Mouse (Mus musculus) inflammation-experienced regulatory T-cells, adult 6 months (primary cell): ENCODE data around the gene Rnf26. TPM values are rescaled to one million over a fixed set of nuclear protein-coding genes. Genes with fewer than 3 reads are reported as not detected.
A peak's percentile ranks its signal among the peaks of the same experiment; 100 is the strongest.

Experiments used
- ATAC-seq: one replicate; pipeline ENCODE4 v1.8.0; 2017
- polyA plus RNA-seq, 3 experiments: library from polyadenylated mRNA; unstranded; fragments of 100-300 nt; shearing (Covaris generic); gene quantifications; one replicate each; pipeline ENCODE4 v1.2.1; 2017

The Rnf26 gene
- polyA plus RNA-seq, 3 experiments from 2014 or later, result 3.9 to 8.2 (median 6.0) TPM

DNA sequence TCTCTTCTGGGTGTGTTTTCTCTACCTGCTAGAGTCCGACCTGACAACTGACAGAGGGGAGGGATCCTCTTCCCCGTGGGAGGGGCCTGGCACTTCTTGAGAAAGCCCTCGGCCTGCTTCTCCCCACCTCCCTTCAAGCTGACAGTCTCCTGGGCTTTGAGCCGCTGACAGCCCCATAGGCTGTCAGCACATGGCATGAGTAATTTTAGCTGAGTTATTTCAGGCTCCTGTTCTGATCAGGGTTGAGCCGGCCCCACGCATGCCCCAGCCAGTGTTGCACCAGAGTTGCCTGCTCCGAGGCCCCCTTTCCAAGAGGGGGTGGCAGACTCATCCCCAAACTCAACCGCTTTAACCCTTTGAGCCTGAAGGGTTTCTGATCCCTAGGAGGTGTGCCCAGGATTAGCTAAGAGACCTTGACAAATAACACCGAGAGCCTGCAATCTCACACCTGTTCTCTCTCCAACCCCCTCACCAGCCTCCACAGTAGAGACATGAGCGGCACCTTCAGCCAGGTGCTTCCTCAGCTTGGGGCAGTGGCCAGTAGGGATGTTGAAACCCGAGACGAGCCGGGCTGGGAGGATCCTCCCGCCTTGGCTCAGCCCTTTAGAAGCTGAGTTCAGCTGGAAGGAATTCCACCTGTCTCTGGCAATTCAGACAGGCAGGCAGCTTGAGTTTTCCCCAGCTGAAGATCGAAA, 25.4 kb downstream of the Rnf26 start:
- no peak for ATAC-seq

GRCm38 (mm10) chr9:44086960-44087359, 26.4 kb downstream of the Rnf26 start:
- ATAC-seq, result no peak

- no peak for ATAC-seq
Measured at GRCm38 (mm10) chr9:44085741-44086665, 27.3 kb downstream of the Rnf26 start.

- no peak for ATAC-seq
Measured at GRCm38 (mm10) chr9:44085276-44085675, 28.0 kb downstream of the Rnf26 start.

DNA sequence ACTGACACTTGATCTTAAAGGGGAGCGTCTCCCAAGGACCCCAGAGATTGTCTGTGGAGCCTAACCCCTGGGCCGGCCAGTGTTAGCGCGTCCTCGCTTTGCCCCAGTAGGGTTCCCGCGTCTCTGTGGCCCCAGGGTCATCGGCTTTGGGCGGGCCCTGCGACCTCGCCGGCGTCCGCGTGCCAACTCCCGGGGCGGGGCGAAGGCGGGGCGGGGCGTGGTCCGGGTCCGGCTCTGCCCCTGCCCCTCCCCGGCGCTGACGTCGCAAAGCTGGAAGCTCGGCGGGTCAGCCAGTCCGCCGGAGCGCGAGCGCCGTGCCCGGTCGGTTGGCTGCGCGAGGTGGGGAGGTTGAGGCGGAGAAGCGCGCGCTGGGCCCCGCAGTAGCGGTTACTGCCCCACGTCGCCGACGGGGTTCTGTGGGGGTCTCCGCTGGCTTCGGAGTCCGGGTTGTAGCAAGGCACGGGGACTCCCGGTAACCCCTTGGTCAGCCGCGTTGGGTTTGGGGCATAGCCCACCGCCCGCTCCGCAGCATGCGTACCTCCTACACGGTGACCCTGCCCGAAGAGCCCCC, 28.6 kb downstream of the Rnf26 start:
- ATAC-seq, result peak; percentile 14

- peak; percentile 17 for ATAC-seq
Measured at GRCm38 (mm10) chr9:44084236-44084635, 29.1 kb downstream of the Rnf26 start.

DNA sequence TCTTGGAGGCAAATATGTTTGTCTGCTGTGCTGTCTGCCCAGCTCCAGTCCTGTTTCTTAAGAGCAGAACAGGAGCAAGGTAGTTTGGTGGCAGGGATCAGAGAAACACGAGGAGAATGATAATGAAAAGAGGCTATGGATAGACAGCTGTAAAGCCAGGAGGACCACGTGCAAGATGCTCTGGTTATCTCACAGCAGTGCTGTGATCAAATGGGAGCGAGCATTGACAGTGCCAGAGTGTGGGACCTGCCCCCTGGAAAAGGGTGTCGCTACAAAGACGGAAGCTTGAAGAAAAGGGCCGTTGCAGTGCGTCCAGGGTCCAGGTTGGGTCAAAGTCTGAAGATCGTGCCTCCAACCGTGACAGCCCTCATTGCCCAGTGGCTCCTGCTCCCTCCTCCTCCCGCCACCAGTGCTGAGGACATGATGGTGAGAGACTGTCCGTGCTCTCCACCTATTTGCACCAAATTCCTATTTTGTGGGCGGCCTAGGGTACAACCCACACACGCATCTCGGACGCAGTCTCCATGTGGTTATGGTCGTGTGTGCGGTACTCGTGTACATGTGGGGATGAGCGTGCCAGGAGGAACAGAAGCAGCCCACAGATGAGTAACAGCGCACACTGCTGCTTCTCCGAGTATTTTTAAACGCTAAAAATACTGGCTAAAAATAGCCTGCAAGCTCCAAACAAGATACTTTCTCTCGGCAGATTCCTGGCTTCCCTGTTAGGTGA, 29.8 kb downstream of the Rnf26 start:
- ATAC-seq, result no peak

- no peak for ATAC-seq
Measured at GRCm38 (mm10) chr9:44082266-44082665, 31.1 kb downstream of the Rnf26 start.

DNA sequence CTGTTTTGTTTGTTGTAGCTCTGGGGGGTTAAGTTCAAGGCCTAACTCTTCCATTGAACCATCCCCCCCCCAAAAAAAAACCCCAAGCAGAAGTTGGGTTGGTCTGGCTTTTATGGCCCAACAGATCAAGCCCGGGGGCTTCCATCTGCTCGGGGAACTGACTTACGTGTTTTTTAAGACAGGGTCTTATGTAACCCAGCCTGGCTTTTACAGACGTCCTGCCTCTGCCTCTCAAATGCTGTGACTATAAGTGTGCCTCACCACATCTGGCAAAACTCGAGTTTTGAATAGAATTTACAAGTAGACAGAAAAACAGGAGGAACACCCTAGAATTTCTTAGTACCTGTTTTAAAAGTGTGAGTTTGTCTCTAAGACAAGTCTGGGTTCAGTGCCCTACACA, 31.7 kb downstream of the Rnf26 start:
- no peak for ATAC-seq

DNA sequence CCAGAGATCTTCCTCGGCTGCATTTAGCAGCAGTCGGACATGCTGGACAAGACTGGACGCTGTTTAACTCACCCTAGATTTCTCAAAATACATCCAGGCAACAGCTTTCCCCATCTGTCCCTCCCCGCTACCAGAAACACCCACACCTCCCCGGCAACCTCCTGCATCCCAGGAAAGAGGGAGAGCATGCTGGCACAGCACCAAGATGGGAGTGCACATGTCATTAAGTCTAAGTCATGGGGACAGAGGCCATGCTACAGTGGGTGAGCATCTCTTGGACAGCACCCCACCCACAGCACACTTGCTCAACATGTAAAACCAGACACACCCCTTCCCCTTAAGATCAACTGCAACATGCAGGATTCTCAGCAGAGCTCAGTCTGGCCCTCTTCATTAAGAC, 32.4 kb downstream of the Rnf26 start:
- ATAC-seq, result no peak

GRCm38 (mm10) chr9:44079997-44080780, 33.1 kb downstream of the Rnf26 start:
- ATAC-seq, result no peak

DNA sequence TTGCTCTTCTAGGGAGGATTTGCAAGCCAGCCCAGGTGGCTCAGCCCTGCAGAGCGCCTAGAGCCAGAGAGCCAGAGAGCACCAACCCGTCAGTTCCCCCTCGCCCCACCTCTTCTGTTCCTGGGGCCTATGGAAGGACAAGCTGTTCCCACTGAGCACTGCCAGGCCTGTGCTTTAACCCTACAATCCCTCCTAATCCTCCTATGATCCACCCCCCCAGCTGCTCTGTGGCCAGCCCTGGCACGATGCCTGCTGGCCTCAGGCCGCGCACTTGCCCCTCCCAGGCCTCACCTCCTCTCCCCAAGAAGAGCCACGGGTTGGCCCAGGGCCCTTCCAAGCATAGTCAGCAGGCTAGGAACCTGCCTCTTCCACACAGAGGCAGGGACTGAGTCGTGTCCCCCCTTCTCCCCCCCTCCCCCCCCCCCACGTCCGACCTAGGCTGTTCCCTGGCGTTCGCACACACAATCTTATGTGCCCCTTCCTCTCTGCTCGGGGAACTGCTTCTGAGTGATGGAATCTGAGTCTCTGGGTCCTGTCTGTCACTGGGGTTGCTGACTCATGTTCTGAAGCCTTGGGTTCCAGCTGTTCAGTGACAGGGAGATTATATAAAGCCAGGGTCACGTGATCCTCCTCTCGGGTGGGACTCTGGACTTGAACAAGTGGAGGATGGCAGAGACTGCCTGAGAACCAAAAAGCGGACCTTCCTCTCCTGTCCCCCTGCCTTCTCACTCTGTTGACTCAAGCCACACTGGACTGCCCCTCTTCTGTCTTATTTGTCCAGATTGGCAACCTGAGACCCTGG, 34.2 kb downstream of the Rnf26 start:
- no peak for ATAC-seq

GRCm38 (mm10) chr9:44078136-44078797, 35.0 kb downstream of the Rnf26 start:
- no peak for ATAC-seq

GRCm38 (mm10) chr9:44077266-44077910, 35.9 kb downstream of the Rnf26 start:
- ATAC-seq, result no peak

GRCm38 (mm10) chr9:44076764-44077120, 36.6 kb downstream of the Rnf26 start:
- peak; percentile 54 for ATAC-seq

DNA sequence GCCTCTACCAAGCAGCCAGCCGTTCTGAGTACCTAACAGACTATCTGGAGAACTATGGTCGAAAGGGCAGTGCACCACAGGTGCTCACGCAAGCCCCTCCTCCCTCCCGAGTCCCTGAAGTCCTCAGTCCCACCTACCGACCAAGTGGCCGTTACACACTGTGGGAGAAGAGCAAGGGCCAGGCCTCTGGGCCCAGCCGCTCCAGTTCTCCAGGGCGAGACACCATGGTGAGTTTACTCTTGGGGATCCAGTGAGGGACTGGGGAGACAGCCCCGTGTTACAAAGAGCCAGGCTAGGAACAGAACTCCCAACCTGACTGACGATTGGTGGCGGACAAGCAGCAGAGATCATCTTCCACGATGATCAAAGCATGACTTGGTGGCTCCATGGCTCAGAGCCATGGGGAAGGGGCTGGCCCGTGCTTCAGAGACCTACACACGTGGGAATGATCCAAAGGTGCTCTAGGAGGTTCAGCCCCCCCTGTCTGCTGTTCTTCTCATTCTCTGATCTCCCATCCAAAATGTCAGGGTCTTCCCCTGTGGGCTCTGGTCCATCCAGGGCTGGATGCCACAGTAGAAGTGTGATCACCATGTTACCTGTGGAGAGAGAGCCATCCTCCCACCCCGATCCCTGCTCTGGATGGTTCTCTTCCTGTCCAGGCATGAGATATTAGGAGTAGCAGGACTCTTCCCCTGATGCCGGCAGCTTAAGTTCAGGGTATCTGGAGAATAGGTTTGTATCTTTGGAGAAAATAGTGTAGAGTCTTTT, 37.1 kb downstream of the Rnf26 start:
- no peak for ATAC-seq

DNA sequence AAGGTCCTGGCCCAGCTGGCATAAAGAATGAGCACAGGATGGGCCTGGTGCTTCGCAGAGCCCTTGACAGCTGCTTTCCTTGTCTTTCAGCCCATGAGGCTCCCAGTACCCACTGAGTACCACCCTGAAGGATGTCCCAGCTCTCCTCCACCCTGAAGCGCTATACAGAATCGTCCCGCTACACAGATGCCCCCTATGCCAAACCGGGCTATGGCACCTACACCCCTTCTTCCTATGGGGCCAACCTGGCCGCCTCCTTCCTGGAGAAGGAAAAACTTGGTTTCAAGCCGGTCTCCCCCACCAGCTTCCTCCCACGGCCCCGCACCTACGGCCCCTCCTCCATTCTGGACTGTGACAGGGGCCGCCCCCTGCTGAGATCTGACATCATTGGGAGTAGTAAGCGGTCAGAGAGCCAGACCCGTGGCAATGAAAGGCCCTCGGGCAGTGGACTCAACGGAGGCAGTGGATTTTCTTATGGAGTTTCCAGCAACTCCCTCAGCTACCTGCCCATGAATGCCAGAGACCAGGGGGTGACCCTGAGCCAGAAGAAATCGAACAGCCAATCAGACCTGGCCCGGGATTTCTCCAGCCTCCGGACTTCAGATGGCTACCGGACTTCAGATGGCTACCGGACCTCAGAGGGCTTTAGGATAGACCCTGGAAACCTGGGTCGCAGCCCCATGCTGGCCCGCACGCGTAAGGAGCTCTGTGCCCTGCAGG, 37.9 kb downstream of the Rnf26 start:
- no peak for ATAC-seq
